Mouse (Mus musculus) embryonic facial prominence, embryonic 13.5 days (tissue): ENCODE results near the gene Rfx4. TPM values are rescaled to one million over a fixed set of nuclear protein-coding genes. Genes with fewer than 3 reads are reported as not detected.

ENCODE experiments used
- ATAC-seq: fragments of 200-750 bp; cut with Nextera tagmentation; 2 replicates; pipeline ENCODE4 v1.8.0; 2017; ENCODE audit warnings: low read depth; ENCODE audit not compliant: insufficient number of reproducible peaks, insufficient read depth, low FRiP score, low TSS enrichment
- H3K27ac ChIP-seq: fragments of 300-500 bp; sonication (generic); 2 replicates; pipeline ENCODE4 v1.5.1; 2015; ENCODE audit warnings: moderate library complexity, mild to moderate bottlenecking, inconsistent platforms
- H3K27me3 ChIP-seq: fragments of 300-500 bp; sonication (generic); 2 replicates; pipeline ENCODE4 v1.6.1; 2015; ENCODE audit warnings: mild to moderate bottlenecking, inconsistent platforms
- H3K36me3 ChIP-seq: fragments of 300-500 bp; sonication (generic); 2 replicates; pipeline ENCODE4 v1.6.1; 2015; ENCODE audit warnings: mild to moderate bottlenecking, inconsistent platforms
- H3K4me1 ChIP-seq: fragments of 300-500 bp; sonication (generic); 2 replicates; pipeline ENCODE4 v1.6.1; 2015; ENCODE audit warnings: inconsistent platforms
- H3K4me2 ChIP-seq: fragments of 300-500 bp; sonication (generic); 2 replicates; pipeline ENCODE4 v1.6.1; 2015; ENCODE audit warnings: moderate library complexity, mild to moderate bottlenecking, inconsistent platforms
- H3K4me3 ChIP-seq: fragments of 300-500 bp; sonication (generic); 2 replicates; pipeline ENCODE4 v1.5.1; 2015; ENCODE audit warnings: mild to moderate bottlenecking, inconsistent platforms
- H3K9ac ChIP-seq: fragments of 300-500 bp; sonication (generic); 2 replicates; pipeline ENCODE4 v1.6.1; 2015; ENCODE audit warnings: mild to moderate bottlenecking, inconsistent platforms
- H3K9me3 ChIP-seq: fragments of 300-500 bp; sonication (generic); 2 replicates; pipeline ENCODE4 v1.6.1; 2016; ENCODE audit warnings: inconsistent platforms
- WGBS: fragments of 180-500 bp; shearing (Covaris S2); methylation state at CpG from one replicate; pipeline ENCODE4 v1.1.7; 2015; ENCODE audit warnings: mixed read lengths; 5-methylcytosine and 5-hydroxymethylcytosine counted together
- polyA plus RNA-seq: library from polyadenylated mRNA; unstranded; fragments of >200 nt; fragmentation: Nextera tagmentation; extraction: Ambion mirVana; gene quantifications from 2 replicates; pipeline ENCODE4 v1.2.1, GENCODE M21; 2015

Rfx4 gene
- polyA plus RNA-seq, 1 experiment from 2014 or later: 0.44 TPM

DNA sequence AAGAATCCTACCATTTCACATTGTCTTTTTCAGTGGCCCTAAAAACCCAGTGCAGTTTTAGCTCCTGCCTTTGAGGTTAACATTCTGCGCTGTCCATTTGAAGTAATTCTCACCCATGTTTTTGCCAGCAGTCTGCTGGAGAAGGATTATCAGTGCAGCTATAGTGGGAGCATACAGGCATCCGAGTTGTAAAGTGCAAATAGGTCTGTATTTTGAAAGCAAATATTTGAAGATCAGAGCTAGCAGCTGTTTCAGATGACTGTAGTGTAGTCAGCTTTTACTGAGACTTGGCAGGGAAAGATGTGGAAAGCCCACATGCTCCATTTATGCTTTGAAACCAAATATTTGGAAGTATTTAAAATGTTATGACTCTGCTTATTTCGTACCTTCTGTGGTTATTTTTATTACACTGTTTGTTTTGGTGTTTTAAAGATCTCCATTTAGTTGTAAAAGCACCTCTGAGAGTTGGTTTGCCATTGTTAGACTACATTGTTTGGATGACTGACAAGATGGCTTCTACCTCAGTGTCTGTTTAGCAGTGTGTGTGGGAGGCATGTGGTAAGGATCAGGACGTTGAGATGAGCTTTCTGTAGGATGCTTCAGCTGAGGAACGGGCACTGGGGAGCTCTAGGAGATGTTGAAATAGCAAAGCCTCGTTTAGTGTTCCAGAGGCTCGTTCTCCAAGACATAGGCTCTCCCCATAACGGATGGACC lies 193.3 kb downstream of the Rfx4 start:
- H3K27me3 ChIP-seq: no peaks in the 10 kb centered on the region
- H3K9ac ChIP-seq: no peak overlapping the region
- WGBS: 72% methylated on average over 8 of the region's 8 CpGs
- H3K27ac ChIP-seq: no peak overlapping the region
- H3K9me3 ChIP-seq: no peaks in the 10 kb centered on the region
- no peak overlapping the region for H3K4me3 ChIP-seq
- peaks cover 32% of the 10 kb centered on the region for H3K36me3 ChIP-seq
- H3K4me1 ChIP-seq: 0 out of 2 replicates have a peak, but pooled peaks cover 5% of the 10 kb centered on the region
- ATAC-seq: no peak
- H3K4me2 ChIP-seq: no peak overlapping the region

GRCm38 (mm10) chr10:84949684-84950010 lies 193.8 kb downstream of the Rfx4 start:
- peaks cover 32% of the 10 kb centered on the region for H3K36me3 ChIP-seq
- no peak for ATAC-seq
- no peak overlapping the region for H3K4me3 ChIP-seq
- H3K9ac ChIP-seq: no peak overlapping the region
- H3K4me2 ChIP-seq: no peak overlapping the region
- 0 out of 2 replicates have a peak, but pooled peaks cover 5% of the 10 kb centered on the region for H3K4me1 ChIP-seq
- H3K27ac ChIP-seq: no peak overlapping the region
- WGBS: 87% methylated on average over 3 of the region's 3 CpGs
- no peaks in the 10 kb centered on the region for H3K27me3 ChIP-seq
- H3K9me3 ChIP-seq: no peaks in the 10 kb centered on the region

- no peak overlapping the region for H3K9ac ChIP-seq
- peaks cover 27% of the 10 kb centered on the region for H3K36me3 ChIP-seq
- no peak overlapping the region for H3K27ac ChIP-seq
- no peak for ATAC-seq
- no peak overlapping the region for H3K4me3 ChIP-seq
- 80% methylated on average over 4 of the region's 4 CpGs for WGBS
- H3K4me1 ChIP-seq: 0 out of 2 replicates have a peak, but pooled peaks cover 5% of the 10 kb centered on the region
- H3K27me3 ChIP-seq: no peaks in the 10 kb centered on the region
- no peak overlapping the region for H3K4me2 ChIP-seq
- H3K9me3 ChIP-seq: no peaks in the 10 kb centered on the region
Observed at GRCm38 (mm10) chr10:84950384-84950783, 194.5 kb downstream of the Rfx4 start.

GRCm38 (mm10) chr10:84954236-84954635 lies 198.4 kb downstream of the Rfx4 start:
- Histone ChIP-seq H3K4me3 (no peak overlapping the region), H3K4me2 (no peak overlapping the region), H3K27me3 (no peaks in the 10 kb centered on the region), H3K9ac (no peak overlapping the region), H3K27ac (no peak overlapping the region), H3K9me3 (no peaks in the 10 kb centered on the region), H3K4me1 (0 out of 2 replicates have a peak, but pooled peaks cover 5% of the 10 kb centered on the region), H3K36me3 (peaks cover 17% of the 10 kb centered on the region)
- WGBS: 92% methylated on average over 10 of the region's 10 CpGs
- ATAC-seq: no peak

Other genes with a start within 250 kb of the Rfx4 start
- gene Ckap4, start 222.0 kb upstream of the Rfx4 start, polyA plus RNA-seq: 96.5 and 96.8 TPM in 2 replicates
- gene Tcp11l2, start 179.4 kb upstream of the Rfx4 start, polyA plus RNA-seq: 13.8 and 18.3 TPM in 2 replicates
- 14.5 TPM in 2 replicates for gene Polr3b, start 133.8 kb upstream of the Rfx4 start, polyA plus RNA-seq
- gene Ric8b, start 161.6 kb downstream of the Rfx4 start, polyA plus RNA-seq: 23.0 and 27.4 TPM in 2 replicates